Mouse (Mus musculus) liver, postnatal 0 days (tissue): ENCODE data around the gene Rundc3a.

Experiments used
- CTCF ChIP-seq: sonication (generic); IDR thresholded peaks from 2 replicates; pipeline ENCODE4 v1.5.1; 2016; ENCODE audit warnings: antibody characterized with exemption, low read depth
- EP300 ChIP-seq: IDR thresholded peaks from 2 replicates; pipeline ENCODE4 v1.6.1; 2016; ENCODE audit warnings: antibody characterized with exemption, low read depth, mild to moderate bottlenecking

DNA sequence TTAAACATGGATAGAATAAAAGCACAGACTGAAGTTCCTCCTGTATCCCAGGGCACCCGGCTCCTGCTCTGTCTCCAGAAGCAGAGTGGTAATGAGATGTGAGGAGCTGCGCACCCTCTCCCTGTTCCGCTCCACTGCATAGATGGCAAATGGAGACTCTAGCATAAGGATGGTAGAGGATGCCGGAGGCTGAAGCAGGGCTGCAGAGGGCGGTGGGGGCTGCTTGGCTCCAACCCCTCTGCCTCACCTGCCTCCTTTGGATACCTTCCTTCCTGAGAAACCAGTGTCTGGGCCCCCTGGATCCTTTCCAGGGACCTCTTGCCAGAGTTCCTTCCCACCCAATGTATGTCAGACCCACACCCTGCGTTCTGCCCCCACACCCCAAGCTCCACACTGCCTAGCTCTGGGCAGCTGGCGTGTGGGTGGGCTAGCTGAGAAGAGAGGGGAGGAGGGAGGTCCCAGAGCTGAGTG, 3.5 kb downstream of the Rundc3a start:
- TF ChIP-seq CTCF (no peak), EP300 (no peak)
